Mouse (Mus musculus) spleen, postnatal 4 days (tissue): ENCODE measurements around the gene Rreb1.

ENCODE experiments used
- DNase-seq, 2 experiments: peaks; one replicate each; pipeline ENCODE4 v3.0.0; 2022; ENCODE audit warnings: low spot score in 2 of 2

Rreb1 gene

DNA sequence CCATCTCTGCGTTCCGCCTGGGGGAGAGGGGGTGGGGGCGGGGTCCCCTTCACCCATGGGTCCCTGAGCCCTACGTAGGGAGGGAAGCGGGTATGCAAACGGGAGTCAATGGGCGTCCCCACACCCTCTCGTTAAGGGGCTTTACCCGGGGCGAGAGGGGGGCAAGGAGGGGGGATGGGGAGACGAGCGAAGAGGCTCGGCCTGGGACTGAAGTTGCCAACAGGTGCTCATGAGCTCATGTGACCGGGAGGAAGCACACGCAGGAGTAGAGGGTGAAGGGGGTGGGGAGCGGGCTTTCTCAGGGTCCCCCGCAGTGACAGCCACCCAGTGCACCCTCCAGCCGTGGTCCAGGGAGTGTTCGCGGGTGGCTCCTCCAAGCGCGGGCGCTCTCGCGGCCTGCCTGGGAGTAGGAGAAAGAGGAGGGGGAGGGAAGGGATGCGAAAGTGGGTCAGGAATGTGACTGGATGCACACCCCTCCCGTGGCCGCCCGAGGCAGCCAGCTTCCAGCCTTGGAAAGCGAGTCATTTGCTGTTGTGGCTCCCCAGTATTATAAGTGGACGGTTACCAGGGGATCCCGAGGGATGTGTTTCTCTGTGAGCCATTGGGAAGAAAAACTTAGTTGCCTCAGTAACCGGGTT lies 513 bp downstream of the Rreb1 start:
- DNase-seq: peak in 1 of 2 experiments; percentile 28

DNA sequence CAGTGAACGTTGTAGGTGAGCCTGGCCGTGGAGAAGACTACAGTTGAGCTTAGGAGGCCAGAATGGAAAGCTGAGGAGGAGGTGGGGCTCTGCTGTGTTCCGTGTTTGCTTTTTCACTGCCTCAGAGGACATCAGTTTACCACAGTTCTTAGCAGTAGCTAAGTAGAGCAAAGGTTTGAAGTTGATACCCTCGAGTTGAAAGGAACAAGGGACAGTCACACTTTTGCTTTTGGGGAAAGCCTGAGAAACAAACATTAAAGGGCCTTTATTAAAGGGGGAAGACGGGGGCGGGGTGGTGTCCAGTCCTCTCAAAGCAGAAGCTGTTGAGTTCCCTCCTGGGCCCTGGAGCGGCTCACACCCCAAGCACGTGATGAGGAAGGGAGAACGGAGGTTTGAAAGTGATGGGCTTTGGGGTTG lies 1.1 kb downstream of the Rreb1 start:
- DNase-seq: peak in 1 of 2 experiments; percentile 37

DNA sequence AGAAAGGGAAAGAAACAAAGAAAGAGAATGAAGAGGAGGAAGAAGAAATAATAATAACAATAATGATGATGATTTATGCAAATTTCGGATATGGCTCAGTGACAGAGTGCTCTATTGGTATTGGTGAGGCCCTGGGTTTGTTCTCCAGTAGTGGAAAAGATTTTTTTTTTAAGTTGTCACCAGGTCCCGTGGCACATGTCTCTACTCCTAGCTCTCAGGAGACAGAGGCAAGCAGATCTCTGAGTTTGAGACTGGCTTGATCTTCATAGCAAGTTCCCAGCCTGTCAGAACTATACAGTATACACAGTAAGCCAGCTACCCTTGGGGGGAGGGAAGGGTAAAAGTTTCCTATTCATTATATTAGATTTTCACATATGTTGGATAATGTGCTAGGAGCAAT lies 3.4 kb downstream of the Rreb1 start:
- no peak for DNase-seq

DNA sequence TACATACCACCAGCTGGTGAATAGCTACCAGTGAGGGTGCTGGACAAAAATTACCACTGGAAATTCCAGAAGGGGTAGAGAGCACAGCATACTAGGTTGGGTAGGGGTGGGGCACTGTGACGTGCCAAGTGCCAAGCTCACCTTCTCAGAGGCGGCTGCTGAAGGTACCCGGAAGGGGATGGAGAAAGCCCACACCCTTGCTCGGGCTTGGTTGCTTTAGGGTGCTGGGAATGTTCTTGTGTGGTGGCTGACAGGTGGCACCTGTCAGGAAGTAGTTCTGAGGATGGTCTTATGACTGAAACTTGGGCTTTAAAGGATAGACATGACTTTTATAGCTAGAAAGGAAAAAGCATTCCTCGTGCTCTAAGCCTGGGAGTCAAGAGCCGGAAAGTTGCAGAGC lies 3.9 kb downstream of the Rreb1 start:
- DNase-seq: no peak

DNA sequence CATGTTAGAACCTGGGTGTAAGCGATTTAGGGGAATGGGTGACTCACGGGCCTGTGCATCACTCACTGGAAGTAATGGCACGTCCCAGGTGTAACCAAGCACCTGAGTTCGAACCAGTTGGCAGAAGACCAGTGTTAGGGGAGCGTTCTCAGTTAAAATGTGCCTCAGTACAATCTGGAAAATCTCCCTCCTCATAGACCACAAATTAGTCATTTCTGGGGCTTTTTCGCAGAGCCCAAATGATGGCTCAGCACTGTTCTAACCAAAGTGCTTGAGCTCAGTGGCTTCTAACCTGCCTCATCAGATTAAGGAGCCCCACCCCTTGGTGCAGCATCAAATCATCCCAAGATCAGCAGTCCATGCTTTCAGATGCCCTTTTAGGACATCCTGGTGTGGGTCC lies 5.5 kb downstream of the Rreb1 start:
- DNase-seq: no peak

DNA sequence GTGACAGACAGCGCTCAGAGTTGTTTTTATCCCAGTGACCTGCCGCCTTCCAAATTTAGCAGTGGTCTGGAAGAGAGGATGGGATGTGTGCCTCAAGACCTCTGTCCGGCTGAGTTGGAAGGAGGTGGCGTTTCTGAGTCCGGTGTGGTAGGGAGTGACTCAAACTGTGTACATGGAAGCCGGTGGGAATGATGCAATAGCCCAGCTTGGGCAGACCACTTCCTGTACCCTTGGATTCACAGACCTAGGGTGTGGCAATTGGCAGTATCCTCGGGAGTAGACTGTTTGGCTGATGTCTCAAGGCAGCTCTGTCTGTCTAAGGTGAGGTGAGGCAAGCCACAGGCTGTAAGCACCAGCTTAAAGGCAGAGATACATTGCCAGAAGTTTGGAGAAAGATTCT lies 6.0 kb downstream of the Rreb1 start:
- DNase-seq: no peak

DNA sequence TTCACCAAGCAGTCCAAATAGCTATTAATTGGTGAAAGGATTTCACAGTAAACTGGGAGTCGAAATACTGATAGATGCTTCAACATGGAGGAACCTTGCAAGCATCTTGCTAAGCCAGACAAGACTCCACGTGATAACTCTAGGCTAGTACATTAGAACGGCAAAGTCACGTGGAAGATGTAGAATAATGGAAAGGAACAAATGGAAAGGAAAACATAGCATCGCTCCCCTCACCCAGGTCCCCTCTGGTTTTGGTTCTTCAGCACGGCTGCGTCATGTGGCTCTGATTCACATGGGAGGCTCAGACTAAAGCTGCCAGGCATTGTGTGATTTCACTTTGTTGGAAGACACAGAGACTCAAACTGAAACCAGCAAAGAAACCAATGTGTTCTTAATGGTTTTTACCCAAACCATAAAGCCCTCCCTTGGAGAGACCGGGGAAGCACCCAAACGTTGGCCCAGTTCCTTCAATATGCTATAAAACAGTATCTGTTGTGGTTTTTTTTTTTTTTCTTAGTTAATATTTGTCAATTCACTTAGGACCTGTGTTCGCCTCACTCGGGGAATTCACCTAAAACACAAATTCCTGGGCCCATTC lies 14.6 kb downstream of the Rreb1 start:
- no peak for DNase-seq

DNA sequence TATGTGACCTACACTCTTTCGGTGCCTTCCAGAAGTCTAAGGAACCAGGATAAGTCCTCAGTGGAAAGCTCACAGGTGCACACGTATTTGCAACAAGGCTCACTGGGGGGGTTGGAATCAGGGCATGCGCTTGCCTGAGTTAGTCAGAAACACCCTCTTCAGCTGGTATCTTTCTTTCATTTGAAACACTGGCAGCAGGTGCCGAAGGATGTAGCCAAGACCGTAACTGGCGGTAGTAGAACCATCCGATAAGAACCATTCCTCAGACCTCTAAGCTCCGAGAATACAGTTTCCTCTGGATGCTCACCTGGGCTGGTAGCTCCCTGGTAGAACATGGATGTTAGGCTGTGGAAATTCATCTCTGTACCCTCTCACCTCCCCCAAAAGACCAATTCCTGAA lies 20.6 kb downstream of the Rreb1 start:
- no peak for DNase-seq

DNA sequence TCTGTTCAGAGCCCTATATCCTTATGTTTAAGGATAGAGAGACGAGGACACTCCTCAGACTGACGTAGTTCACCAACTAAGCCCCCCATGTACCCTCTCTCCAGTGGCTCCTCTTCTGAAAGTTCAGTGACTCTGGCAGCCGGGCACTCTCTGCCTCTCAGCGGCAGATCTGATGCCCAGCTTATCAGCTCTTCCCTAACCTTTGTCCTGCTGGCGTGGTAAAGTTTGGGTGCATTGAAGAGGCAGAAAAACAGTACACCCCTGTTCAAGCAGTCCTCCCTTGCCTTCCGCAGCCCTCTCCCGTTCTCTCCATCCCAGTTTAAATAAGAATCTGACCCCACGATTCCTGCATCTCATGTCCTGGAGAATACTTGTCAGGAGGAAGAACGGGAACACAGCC lies 21.2 kb downstream of the Rreb1 start:
- no peak for DNase-seq

DNA sequence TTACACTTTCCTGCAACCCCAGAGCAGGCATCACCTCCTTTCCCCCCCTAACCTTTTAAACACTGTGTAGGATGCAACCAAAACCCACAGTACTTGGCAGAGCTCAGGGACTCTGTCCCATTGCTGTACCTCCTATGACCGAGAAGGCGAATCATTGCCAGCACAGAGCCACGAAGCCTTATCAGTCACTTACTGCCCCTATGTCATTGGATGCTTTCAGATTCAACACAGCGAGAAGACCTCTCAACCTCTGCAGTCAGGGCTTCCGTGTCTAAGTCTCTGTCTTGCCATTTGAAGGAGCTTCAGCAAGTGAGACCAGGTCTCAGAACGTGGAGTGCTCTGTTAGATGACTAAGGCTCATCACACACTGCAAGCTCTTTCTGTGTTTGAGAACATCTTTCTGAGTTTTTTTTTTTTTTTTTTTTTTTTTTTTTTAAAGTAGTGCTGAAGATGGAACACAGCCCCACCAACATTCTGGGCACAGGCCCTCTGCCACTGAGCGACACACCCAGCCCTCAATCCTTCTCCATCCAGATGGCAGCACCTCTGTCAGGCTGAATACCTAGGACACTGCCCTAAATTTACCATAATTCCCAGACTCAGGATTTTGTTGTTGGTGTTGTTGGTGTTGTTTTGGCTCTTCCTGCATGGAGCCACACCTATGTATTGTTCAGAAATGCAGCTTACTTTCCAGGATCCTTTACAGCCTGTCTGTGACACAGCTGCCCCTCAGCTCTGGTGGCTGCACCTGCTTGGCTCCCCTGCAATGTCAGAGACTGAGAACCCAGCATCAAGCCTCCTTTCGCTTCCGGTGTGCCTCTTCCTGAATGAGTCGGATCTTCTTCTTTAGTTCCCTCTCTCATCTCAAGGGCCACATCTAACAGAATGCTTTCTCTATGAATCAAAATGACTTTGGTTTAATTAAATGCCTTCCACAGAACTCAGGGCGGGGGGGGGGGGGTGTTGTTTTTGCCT lies 23.2 kb downstream of the Rreb1 start:
- peak; percentile 45 to 67 for DNase-seq

DNA sequence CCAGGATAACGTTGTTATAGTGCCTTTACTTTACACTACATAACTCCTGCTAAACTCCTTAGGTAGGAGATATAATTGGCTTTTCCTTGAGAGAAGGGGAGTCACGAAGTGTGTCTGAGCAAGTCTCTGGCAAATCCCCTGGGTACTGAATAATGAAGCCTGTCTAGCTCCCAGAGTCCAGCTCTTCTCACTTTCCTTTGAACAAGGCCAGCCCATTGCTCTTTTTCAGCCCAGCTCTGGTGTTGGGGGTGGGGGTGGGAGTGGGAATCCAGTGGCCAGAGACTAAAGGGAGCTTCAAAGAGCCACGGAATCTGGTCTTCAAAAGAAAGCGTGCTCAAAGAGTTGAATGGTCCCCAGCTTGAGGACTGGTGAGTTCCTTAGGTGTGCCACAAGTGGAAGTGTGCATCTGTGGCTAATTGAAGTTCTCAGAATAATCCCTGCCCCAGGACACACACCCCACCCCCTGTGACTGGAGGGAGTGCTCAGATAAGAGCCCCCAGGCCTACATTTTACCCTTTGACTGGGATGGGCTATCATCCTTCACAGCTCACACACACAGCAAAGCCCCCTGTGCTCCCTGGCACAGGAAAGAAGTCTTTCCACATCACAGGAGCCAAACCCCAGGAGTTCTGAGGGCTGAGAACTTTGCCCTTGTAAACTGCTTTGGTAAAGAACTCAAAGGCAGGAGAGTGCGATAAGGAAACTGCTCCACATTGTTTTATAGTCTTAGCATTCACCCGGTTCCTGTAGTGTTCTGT lies 24.2 kb downstream of the Rreb1 start:
- DNase-seq: no peak

DNA sequence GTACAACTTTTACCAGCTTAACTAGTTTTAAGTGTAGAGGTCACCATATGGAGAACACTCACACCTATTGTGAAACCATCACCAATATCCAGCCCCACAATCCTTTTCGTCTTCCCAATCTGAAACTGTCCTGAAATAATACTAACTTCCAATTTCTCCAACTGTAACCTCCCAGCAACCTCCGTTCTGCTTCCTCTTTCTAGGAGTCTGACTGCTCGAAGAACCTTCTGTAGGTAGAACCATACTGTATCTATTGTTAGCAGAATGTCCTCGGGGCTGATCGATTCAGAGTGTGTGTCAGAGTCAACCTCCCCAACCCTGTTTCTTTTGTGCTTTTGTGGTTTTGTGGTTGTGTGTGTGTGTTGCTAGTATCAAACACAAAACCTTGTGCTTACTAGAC lies 25.0 kb downstream of the Rreb1 start:
- DNase-seq: no peak

DNA sequence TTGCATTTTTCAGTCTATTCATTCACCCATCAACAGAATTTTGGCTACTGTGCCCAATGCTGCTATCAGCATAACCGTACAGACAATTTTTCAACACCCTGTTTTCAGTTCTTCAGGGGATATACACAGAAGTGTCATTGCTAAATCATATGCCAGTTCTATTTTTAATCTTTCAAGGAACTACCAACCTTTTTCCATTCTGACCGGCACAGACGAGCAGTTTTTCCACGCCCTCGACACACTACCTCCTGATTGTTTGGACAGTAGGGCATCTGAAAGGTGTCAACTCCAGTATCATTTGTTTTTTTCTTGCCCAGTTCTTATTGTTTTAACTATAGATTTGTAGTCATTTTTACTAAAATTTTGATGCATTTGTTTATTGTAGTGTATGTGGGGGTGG lies 25.8 kb downstream of the Rreb1 start:
- no peak for DNase-seq

DNA sequence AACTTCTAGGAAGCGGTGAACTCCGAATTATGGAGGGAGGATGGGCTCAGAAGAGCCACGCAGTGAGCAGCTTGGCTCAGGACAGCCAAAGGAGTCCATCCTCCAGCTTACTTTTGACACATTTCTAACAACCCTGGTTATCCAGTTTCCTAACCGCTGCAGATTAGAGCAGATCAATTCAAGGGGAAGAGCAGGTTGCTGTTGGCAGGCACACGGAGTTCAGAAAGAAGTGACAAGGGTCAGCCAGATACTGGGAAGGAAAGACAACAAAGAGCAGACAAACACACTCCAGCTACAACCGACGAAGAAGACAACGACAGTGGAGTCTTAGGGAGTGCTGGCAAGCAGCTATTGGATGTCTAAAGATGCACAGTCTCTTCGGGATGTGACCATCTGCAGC lies 36.8 kb downstream of the Rreb1 start:
- no peak for DNase-seq

DNA sequence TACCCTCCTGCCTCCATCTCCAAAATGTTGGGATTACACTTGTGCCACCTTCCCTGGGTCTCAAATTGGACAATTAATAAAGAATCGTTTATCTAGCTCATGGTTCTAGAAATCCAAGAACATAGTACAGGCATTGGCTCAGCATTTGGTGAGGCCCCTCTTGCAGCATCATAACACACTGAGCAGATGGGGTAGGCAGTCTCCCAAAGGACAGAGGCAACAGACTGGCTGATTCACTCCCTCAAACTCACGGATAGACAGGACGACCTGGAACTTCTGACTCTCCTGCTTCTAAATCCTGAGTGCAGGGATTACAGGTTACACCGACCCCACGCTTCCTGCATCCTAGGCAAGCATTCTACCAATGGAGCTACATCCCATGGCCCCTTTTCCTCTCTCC lies 38.5 kb downstream of the Rreb1 start:
- no peak for DNase-seq

DNA sequence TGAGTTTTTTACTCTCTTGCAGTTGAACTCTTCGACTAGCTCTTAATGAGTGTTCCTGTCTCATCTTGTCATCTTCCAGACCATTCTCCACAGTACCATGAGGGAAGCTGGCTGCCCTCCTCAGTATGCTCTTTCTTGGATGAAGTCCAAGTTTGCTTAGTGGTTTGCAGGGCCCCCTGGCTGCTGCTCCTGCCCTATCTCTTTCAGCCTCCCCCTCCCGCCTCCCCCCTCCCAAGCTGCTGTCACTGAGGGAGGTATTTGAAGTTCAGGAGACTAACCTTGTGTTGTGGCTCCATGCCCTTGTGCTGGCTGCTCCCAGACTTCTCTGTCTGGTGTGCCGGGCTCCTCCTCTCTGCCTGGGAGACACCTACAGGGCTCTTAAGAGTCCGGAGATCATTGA lies 43.2 kb downstream of the Rreb1 start:
- DNase-seq: no peak

DNA sequence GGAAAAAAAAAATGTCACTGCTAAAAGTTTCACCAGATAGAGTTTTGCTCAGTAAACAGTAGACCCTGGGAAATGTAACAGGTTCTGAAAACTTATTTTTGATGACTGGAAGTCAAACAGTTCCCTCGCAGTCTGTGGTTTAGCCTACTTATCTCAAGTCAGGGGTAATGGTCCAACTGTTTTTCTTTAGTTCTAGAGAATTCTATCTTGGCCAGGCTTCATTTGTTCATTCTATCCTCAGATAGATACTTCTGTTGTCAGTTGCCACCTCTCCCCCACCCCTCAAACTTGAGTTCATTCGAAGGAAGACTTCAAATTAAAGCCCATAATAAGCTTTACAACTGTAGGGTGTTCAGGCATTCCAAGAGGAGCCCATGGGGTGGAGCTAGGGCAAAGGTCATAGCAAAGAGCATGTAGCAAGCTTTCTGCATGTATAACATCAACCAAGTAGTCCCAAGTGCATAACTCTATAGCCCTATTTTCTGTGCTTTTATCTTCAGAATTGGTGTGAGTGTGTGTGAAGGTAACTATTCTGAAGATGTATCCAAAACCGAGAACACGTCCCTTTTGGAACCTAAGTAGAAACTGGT lies 46.2 kb downstream of the Rreb1 start:
- no peak for DNase-seq

DNA sequence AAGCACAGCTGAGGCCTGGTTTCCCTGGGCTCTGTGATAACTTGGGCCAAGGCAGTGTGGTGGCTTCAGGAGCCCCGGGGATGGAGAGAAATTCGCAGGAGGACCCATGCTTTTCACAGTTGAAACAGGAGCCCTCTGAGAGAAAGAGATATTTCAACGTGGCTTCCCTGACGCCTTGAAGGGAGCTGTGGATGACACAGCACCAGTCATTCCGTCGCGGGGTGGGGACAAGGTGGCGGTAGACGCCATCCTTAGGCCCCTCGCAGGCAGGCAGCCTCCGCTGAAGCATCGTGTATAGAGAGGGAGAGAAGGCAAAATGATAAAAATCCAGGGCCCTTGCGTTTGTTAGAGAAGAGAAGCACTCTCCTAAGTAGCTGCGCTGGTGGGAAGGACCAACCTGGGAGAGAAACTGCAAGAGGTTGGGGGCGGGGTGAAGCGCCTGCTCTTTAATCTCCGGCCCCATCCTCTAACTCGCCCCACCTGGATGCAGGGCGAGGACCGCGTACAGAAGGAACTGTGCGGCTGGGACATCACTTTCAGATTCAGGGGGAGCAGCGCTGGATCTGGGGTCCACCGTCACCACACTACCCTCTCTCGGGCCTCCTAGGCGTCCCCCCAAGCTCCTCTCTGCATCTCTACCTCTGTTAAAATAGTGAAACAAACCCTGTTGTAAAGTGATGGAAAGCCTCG lies 46.9 kb downstream of the Rreb1 start:
- peak; percentile 31 to 74 for DNase-seq

DNA sequence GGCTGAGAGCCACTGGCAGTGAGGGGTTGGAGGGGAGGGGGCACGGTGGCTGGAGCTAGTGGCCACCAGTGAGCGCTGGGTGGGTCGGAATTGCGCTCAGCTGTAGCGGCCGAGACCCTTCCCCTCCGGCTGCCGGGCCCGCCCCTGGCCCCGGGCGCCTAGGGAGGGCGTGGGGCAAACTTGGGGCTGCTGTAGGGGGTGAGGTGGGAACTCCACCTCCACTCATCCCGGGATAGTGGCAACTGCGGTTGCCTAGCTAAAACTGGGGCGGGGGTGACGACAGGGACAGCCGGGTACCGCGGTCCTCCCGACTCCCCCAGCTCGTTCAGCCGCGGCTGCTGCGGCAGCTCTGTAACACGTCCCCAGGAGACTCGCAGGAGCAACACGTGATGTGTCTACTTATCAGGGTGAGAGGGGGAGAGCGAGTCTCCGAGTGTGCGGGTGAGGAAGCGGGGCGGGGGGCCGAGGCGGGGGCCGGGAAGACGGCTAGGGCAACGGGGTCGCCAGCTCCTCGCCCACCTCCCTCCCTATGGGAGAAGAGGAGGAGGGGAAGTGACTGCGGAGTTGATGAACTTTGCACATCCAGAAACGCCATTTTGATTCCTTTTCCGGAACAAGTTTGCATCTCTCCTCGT lies 47.6 kb downstream of the Rreb1 start:
- DNase-seq: peak in 1 of 2 experiments; percentile 65

DNA sequence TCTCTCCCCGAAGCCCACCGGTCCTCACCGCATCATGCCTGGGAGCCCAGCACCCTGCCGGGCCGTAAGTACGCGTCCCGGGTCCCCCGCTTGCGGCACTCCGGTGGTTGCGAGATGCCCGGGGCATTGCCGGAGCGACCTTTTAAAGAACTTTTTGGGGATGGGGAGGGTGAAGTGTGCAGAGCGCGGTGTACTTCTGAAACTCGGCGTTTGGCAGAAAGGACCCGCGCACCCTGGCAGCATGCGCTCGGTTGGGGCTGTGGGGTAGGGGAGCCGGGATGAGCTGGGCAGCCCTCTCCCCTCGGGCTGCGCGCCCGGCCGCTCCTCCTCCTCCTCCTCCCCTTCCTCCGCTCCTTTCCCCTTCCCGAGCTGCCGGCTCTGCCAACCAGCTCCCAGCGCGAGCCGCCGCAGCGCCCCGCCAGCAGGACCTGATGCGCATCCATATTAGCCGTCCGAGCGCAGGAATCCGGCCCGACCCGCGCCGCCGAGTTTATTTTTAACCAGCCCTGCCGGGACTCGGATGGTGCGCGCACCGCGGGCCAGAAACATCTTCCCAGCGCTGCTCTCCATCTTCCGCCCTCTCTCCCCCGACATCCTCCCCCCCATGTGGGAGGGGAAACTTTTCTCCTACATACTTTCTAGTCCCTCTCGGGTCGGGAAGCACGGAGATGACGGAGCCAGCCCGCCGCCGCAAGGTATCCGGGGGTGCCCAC lies 48.2 kb downstream of the Rreb1 start:
- peak; percentile 59 to 85 for DNase-seq
